Comparison of ENCODE assay signal across 8 mouse cellular contexts in the genomic region with DNA sequence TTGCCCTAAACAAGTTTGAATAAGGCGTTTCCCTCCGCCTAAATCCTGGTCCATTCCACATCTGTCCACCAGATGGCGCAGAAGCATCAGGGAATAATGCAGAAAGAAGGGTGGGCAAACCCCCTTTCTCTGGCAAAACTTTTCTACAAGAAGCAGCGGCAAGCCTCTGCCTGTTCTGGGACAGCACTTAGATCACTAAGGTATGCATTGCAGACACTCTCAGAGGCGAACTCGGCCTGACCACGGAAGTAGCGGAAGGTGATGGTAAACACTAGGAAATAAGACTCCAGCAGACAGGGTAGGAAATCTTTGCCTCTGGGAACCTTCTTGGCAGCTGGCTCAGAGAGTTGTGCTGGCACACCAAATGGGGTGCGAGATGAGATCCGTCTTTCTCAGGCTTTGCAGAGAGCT. TPM values are rescaled to one million over a fixed set of nuclear protein-coding genes. Genes with fewer than 3 reads are reported as not detected.
DNase-seq lines count a peak whose midpoint lies in the region; ATAC-seq and TF ChIP-seq lines count a peak whose summit lies in the region.

No protein-coding gene starts in this region.

- WGBS in embryonic facial prominence, embryonic 12.5 days = 9% methylated on average over 10 of the region's 10 CpGs
- 4% methylated on average over 10 of the region's 10 CpGs for WGBS in kidney, adult 2 months
- WGBS in limb, embryonic 14.5 days = 2% methylated on average over 10 of the region's 10 CpGs
- WGBS in midbrain, postnatal 0 days = 13% methylated on average over 10 of the region's 10 CpGs

- no peak for TF ChIP-seq POLR2A in kidney, adult 2 months (IDR thresholded peaks at IDR 0.05; ENCODE audit: low read depth, low read length)
- peak; percentile 29; the same call in 1 of the 2 replicates for TF ChIP-seq POLR2A in limb, embryonic 14.5 days (IDR thresholded peaks at IDR 0.05; ENCODE audit: borderline replicate concordance, extremely low read depth, insufficient read depth, insufficient read length)

- no peak overlapping the region for H3K9ac ChIP-seq in embryonic facial prominence, embryonic 12.5 days
- no peak overlapping the region for H3K9ac ChIP-seq in limb, embryonic 14.5 days (ENCODE audit: low read depth, low read length, severe bottlenecking)
- H3K9ac ChIP-seq in midbrain, postnatal 0 days (replicated peaks; ENCODE audit: low read length, poor library complexity, severe bottlenecking) = no peak overlapping the region

- DNase-seq in 3T3-L1 (ENCODE audit: low read depth, low spot score) = peak; percentile 90
- DNase-seq in adrenal gland, adult 2 months = peak; percentile 74
- peak; percentile 69 to 94 for DNase-seq in heart, adult 18-20 months
- DNase-seq in kidney, adult 2 months = peak; percentile 73
- peak; percentile 91 for DNase-seq in limb, embryonic 14.5 days (ENCODE audit: low spot score)
- peak; percentile 84 for DNase-seq in midbrain, postnatal 0 days (ENCODE audit: low spot score)
- DNase-seq in spleen, postnatal 4 days (ENCODE audit: low spot score in 2 of 2) = peak; percentile 61 to 84

- peaks cover 5% of the 10 kb centered on the region; the same call in 1 of the 2 replicates for H3K4me1 ChIP-seq in embryonic facial prominence, embryonic 12.5 days
- no peaks in the 10 kb centered on the region for H3K4me1 ChIP-seq in kidney, adult 2 months (ENCODE audit: control insufficient read depth, insufficient read depth, low read length)
- H3K4me1 ChIP-seq in limb, embryonic 14.5 days (ENCODE audit: control insufficient read depth, insufficient read depth, low read length) = no peaks in the 10 kb centered on the region
- no peaks in the 10 kb centered on the region for H3K4me1 ChIP-seq in midbrain, postnatal 0 days (ENCODE audit: insufficient read depth, low read length)

- H3K9me3 ChIP-seq in embryonic facial prominence, embryonic 12.5 days = no peaks in the 10 kb centered on the region
- H3K9me3 ChIP-seq in limb, embryonic 14.5 days (ENCODE audit: control insufficient read depth, low read length) = no peaks in the 10 kb centered on the region
- no peaks in the 10 kb centered on the region for H3K9me3 ChIP-seq in midbrain, postnatal 0 days (ENCODE audit: low read length)

- H3K36me3 ChIP-seq in embryonic facial prominence, embryonic 12.5 days = no peaks in the 10 kb centered on the region
- H3K36me3 ChIP-seq in kidney, adult 2 months (ENCODE audit: control insufficient read depth, insufficient read depth, low read length) = no peaks in the 10 kb centered on the region
- no peaks in the 10 kb centered on the region for H3K36me3 ChIP-seq in limb, embryonic 14.5 days (ENCODE audit: control insufficient read depth, insufficient read depth, low read length)
- H3K36me3 ChIP-seq in midbrain, postnatal 0 days (ENCODE audit: insufficient read depth, low read length) = no peaks in the 10 kb centered on the region

- no peaks in the 10 kb centered on the region for H3K27me3 ChIP-seq in embryonic facial prominence, embryonic 12.5 days
- H3K27me3 ChIP-seq in kidney, adult 2 months (replicated peaks; ENCODE audit: control insufficient read depth, insufficient read depth, low read length) = no peaks in the 10 kb centered on the region
- H3K27me3 ChIP-seq in limb, embryonic 14.5 days (ENCODE audit: control insufficient read depth, insufficient read depth, low read length) = no peaks in the 10 kb centered on the region
- H3K27me3 ChIP-seq in midbrain, postnatal 0 days (ENCODE audit: insufficient read depth, low read length) = no peaks in the 10 kb centered on the region

- no peak overlapping the region for H3K4me3 ChIP-seq in embryonic facial prominence, embryonic 12.5 days
- peak overlapping the region; percentile 20; the same call in 1 of the 2 replicates for H3K4me3 ChIP-seq in kidney, adult 2 months (ENCODE audit: insufficient read depth, low read depth, low read length)
- H3K4me3 ChIP-seq in limb, embryonic 14.5 days (replicated peaks; ENCODE audit: low read length) = peak overlapping the region; percentile 22
- H3K4me3 ChIP-seq in midbrain, postnatal 0 days (ENCODE audit: low read depth, low read length) = no peak overlapping the region

- peak; percentile 91 for TF ChIP-seq CTCF in kidney, adult 2 months (conservative IDR thresholded peaks at IDR 0.05; ENCODE audit: insufficient read depth, insufficient read length, low read depth, low read length)
- peak; percentile 98 for TF ChIP-seq CTCF in midbrain, postnatal 0 days (IDR thresholded peaks at IDR 0.05)

- no peak overlapping the region for H3K27ac ChIP-seq in embryonic facial prominence, embryonic 12.5 days
- H3K27ac ChIP-seq in kidney, adult 2 months (ENCODE audit: insufficient read depth, low read depth, low read length) = no peak overlapping the region
- H3K27ac ChIP-seq in limb, embryonic 14.5 days (replicated peaks; ENCODE audit: low read depth, low read length) = no peak overlapping the region
- H3K27ac ChIP-seq in midbrain, postnatal 0 days (ENCODE audit: low read depth, low read length) = no peak overlapping the region

- peak overlapping the region; percentile 39 for H3K4me2 ChIP-seq in embryonic facial prominence, embryonic 12.5 days (replicated peaks)
- H3K4me2 ChIP-seq in limb, embryonic 14.5 days (replicated peaks; ENCODE audit: low read depth, low read length, severe bottlenecking) = peak overlapping the region; percentile 39
- H3K4me2 ChIP-seq in midbrain, postnatal 0 days (ENCODE audit: low read depth, low read length, poor library complexity, severe bottlenecking) = peak overlapping the region; percentile 33

- no peak for ATAC-seq in embryonic facial prominence, embryonic 12.5 days (ENCODE audit: insufficient number of reproducible peaks, insufficient read depth, low FRiP score, low TSS enrichment)
- ATAC-seq in limb, embryonic 14.5 days (ENCODE audit: low FRiP score, low read depth) = peak; percentile 59; the same call in 1 of the 2 replicates
- no peak for ATAC-seq in midbrain, postnatal 0 days (ENCODE audit: low FRiP score)

RNA-seq across cellular contexts. Expression of a gene that starts 7.2 kb away (rescaled TPM):
- not detected for total RNA-seq in adrenal gland, adult 2 months (2021)
- polyA plus RNA-seq in adrenal gland, adult 2 months (2012; rRNA removed) = 0.18 and 0.36 TPM in 2 replicates
- 0.09 and 0.34 TPM in 2 replicates for polyA plus RNA-seq in embryonic facial prominence, embryonic 12.5 days (2016; fragmentation: Nextera tagmentation; extraction: Ambion mirVana)
- total RNA-seq in heart, adult 18-20 months (2021) = under 1 TPM; 0.15 to 0.21 TPM
- polyA plus RNA-seq in kidney, adult 2 months (2012; rRNA removed) = 0.30 and 0.31 TPM in 2 replicates
- 0.27 and 0.38 TPM in 2 replicates for polyA plus RNA-seq in limb, embryonic 14.5 days (2012; rRNA removed)
- polyA plus RNA-seq in limb, embryonic 14.5 days (2014; fragmentation: Nextera tagmentation; extraction: Ambion mirVana) = 0.26 and 0.48 TPM in 2 replicates
- 0.19 and 0.27 TPM in 2 replicates for total RNA-seq in midbrain, postnatal 0 days (2014; rRNA removed)
- 0.22 and 0.40 TPM in 2 replicates for polyA plus RNA-seq in midbrain, postnatal 0 days (2015; fragmentation: Nextera tagmentation; extraction: Ambion mirVana)

RNA-seq across cellular contexts. Expression of a gene that starts 14.7 kb away (rescaled TPM):
- 10 to 100 TPM; 29.3 to 37.1 TPM for total RNA-seq in adrenal gland, adult 2 months (2021)
- polyA plus RNA-seq in adrenal gland, adult 2 months (2012; rRNA removed) = 3.9 and 4.4 TPM in 2 replicates
- polyA plus RNA-seq in embryonic facial prominence, embryonic 12.5 days (2016; fragmentation: Nextera tagmentation; extraction: Ambion mirVana) = 124 and 127 TPM in 2 replicates
- 10 to 100 TPM; 29.3 to 38.1 TPM for total RNA-seq in heart, adult 18-20 months (2021)
- 12.5 and 13.2 TPM in 2 replicates for polyA plus RNA-seq in kidney, adult 2 months (2012; rRNA removed)
- 20.1 and 21.8 TPM in 2 replicates for polyA plus RNA-seq in limb, embryonic 14.5 days (2012; rRNA removed)
- polyA plus RNA-seq in limb, embryonic 14.5 days (2014; fragmentation: Nextera tagmentation; extraction: Ambion mirVana) = 112 and 119 TPM in 2 replicates
- 15.2 and 17.0 TPM in 2 replicates for total RNA-seq in midbrain, postnatal 0 days (2014; rRNA removed)
- 50.6 and 58.0 TPM in 2 replicates for polyA plus RNA-seq in midbrain, postnatal 0 days (2015; fragmentation: Nextera tagmentation; extraction: Ambion mirVana)

RNA-seq across cellular contexts. Expression of a gene that starts 31.5 kb away (rescaled TPM):
- total RNA-seq in adrenal gland, adult 2 months (2021) = not detected
- polyA plus RNA-seq in adrenal gland, adult 2 months (2012; rRNA removed) = 0.07 TPM in 1 of 2 replicates, not detected in the other
- polyA plus RNA-seq in embryonic facial prominence, embryonic 12.5 days (2016; fragmentation: Nextera tagmentation; extraction: Ambion mirVana) = 0.36 and 0.75 TPM in 2 replicates
- total RNA-seq in heart, adult 18-20 months (2021) = not detected
- polyA plus RNA-seq in kidney, adult 2 months (2012; rRNA removed) = not detected in 2 replicates
- polyA plus RNA-seq in limb, embryonic 14.5 days (2012; rRNA removed) = 0.23 and 0.63 TPM in 2 replicates
- 0.25 and 0.44 TPM in 2 replicates for polyA plus RNA-seq in limb, embryonic 14.5 days (2014; fragmentation: Nextera tagmentation; extraction: Ambion mirVana)
- total RNA-seq in midbrain, postnatal 0 days (2014; rRNA removed) = 4.4 and 5.1 TPM in 2 replicates
- polyA plus RNA-seq in midbrain, postnatal 0 days (2015; fragmentation: Nextera tagmentation; extraction: Ambion mirVana) = 5.3 and 5.9 TPM in 2 replicates

Comparison
In these comparisons a context has a peak if more than half of its experiments do, and no peak if none do; other contexts are left out.
1. H3K4me3 ChIP-seq: peak in kidney, adult 2 months (single experiment) and limb, embryonic 14.5 days (single experiment); none in embryonic facial prominence, embryonic 12.5 days (single experiment) and midbrain, postnatal 0 days (single experiment).
2. Peak in every context shown above with its lines, with median percentiles within 50 percentile points of each other: DNase-seq and H3K4me2 ChIP-seq.